Mouse (Mus musculus): ENCODE results near the gene Ppp6r3.

Gene Ppp6r3

GRCm38 (mm10) chr19:3471218-3471617 lies 104.3 kb downstream of the Ppp6r3 start:
- H3K27me3 ChIP-seq (ENCODE audit: insufficient read depth, low read length): no peaks in the 10 kb centered on the region
- no peak overlapping the region for H3K4me3 ChIP-seq (replicated peaks; ENCODE audit: low read length)
- TF ChIP-seq POU5F1 (IDR thresholded peaks at IDR 0.05; ENCODE audit: borderline replicate concordance, low read length) (no peak), CTCF (conservative IDR thresholded peaks at IDR 0.05; ENCODE audit: low read length) (no peak), NANOG (IDR thresholded peaks at IDR 0.05; ENCODE audit: borderline replicate concordance, low read length) (no peak)
- H3K9me3 ChIP-seq (ENCODE audit: low read length): no peaks in the 10 kb centered on the region
- peaks cover 98% of the 10 kb centered on the region for H3K36me3 ChIP-seq (ENCODE audit: insufficient read depth, low read length)
- no peaks in the 10 kb centered on the region for H3K4me1 ChIP-seq (replicated peaks; ENCODE audit: low read depth, low read length)

GRCm38 (mm10) chr19:3467574-3467973 lies 108.0 kb downstream of the Ppp6r3 start:
- peaks cover 100% of the 10 kb centered on the region for H3K36me3 ChIP-seq (ENCODE audit: insufficient read depth, low read length)
- H3K9me3 ChIP-seq (ENCODE audit: low read length): no peaks in the 10 kb centered on the region
- TF ChIP-seq NANOG (IDR thresholded peaks at IDR 0.05; ENCODE audit: borderline replicate concordance, low read length) (no peak), POU5F1 (IDR thresholded peaks at IDR 0.05; ENCODE audit: borderline replicate concordance, low read length) (no peak), CTCF (conservative IDR thresholded peaks at IDR 0.05; ENCODE audit: low read length) (no peak)
- no peaks in the 10 kb centered on the region for H3K4me1 ChIP-seq (replicated peaks; ENCODE audit: low read depth, low read length)
- H3K27me3 ChIP-seq (ENCODE audit: insufficient read depth, low read length): no peaks in the 10 kb centered on the region
- no peak overlapping the region for H3K4me3 ChIP-seq (replicated peaks; ENCODE audit: low read length)

- no peak for TF ChIP-seq CTCF (conservative IDR thresholded peaks at IDR 0.05; ENCODE audit: low read length)
- TF ChIP-seq POU5F1 (IDR thresholded peaks at IDR 0.05; ENCODE audit: borderline replicate concordance, low read length): no peak
- TF ChIP-seq NANOG (IDR thresholded peaks at IDR 0.05; ENCODE audit: borderline replicate concordance, low read length): no peak
- H3K27me3 ChIP-seq (ENCODE audit: insufficient read depth, low read length): no peaks in the 10 kb centered on the region
- H3K4me1 ChIP-seq (replicated peaks; ENCODE audit: low read depth, low read length): peaks cover 8% of the 10 kb centered on the region; the same call in 1 of the 2 replicates
- H3K9me3 ChIP-seq (ENCODE audit: low read length): no peaks in the 10 kb centered on the region
- no peak overlapping the region for H3K4me3 ChIP-seq (replicated peaks; ENCODE audit: low read length)
- peaks cover 100% of the 10 kb centered on the region for H3K36me3 ChIP-seq (ENCODE audit: insufficient read depth, low read length)
Measured at GRCm38 (mm10) chr19:3459986-3460385, 115.6 kb downstream of the Ppp6r3 start.

- Histone ChIP-seq H3K4me3 (replicated peaks; ENCODE audit: low read length) (no peak overlapping the region), H3K4me1 (replicated peaks; ENCODE audit: low read depth, low read length) (peaks cover 8% of the 10 kb centered on the region; the same call in 1 of the 2 replicates), H3K27me3 (ENCODE audit: insufficient read depth, low read length) (no peaks in the 10 kb centered on the region), H3K9me3 (ENCODE audit: low read length) (no peaks in the 10 kb centered on the region), H3K36me3 (ENCODE audit: insufficient read depth, low read length) (peaks cover 100% of the 10 kb centered on the region)
- TF ChIP-seq CTCF (conservative IDR thresholded peaks at IDR 0.05; ENCODE audit: low read length): no peak
- TF ChIP-seq NANOG (IDR thresholded peaks at IDR 0.05; ENCODE audit: borderline replicate concordance, low read length): no peak
- no peak for TF ChIP-seq POU5F1 (IDR thresholded peaks at IDR 0.05; ENCODE audit: borderline replicate concordance, low read length)
Measured at GRCm38 (mm10) chr19:3458331-3459099, 117.0 kb downstream of the Ppp6r3 start.

GRCm38 (mm10) chr19:3457700-3458099 lies 117.8 kb downstream of the Ppp6r3 start:
- Histone ChIP-seq H3K4me1 (replicated peaks; ENCODE audit: low read depth, low read length) (peaks cover 8% of the 10 kb centered on the region; the same call in 1 of the 2 replicates), H3K4me3 (replicated peaks; ENCODE audit: low read length) (no peak overlapping the region), H3K27me3 (ENCODE audit: insufficient read depth, low read length) (no peaks in the 10 kb centered on the region), H3K9me3 (ENCODE audit: low read length) (no peaks in the 10 kb centered on the region), H3K36me3 (ENCODE audit: insufficient read depth, low read length) (peaks cover 100% of the 10 kb centered on the region)
- no peak for TF ChIP-seq NANOG (IDR thresholded peaks at IDR 0.05; ENCODE audit: borderline replicate concordance, low read length)
- TF ChIP-seq POU5F1 (IDR thresholded peaks at IDR 0.05; ENCODE audit: borderline replicate concordance, low read length): no peak
- no peak for TF ChIP-seq CTCF (conservative IDR thresholded peaks at IDR 0.05; ENCODE audit: low read length)

GRCm38 (mm10) chr19:3451649-3452048 lies 123.9 kb downstream of the Ppp6r3 start:
- 0 out of 2 replicates have a peak, but pooled peaks cover 3% of the 10 kb centered on the region for H3K27me3 ChIP-seq (ENCODE audit: insufficient read depth, low read length)
- no peak for TF ChIP-seq POU5F1 (IDR thresholded peaks at IDR 0.05; ENCODE audit: borderline replicate concordance, low read length)
- no peak for TF ChIP-seq NANOG (IDR thresholded peaks at IDR 0.05; ENCODE audit: borderline replicate concordance, low read length)
- TF ChIP-seq CTCF (conservative IDR thresholded peaks at IDR 0.05; ENCODE audit: low read length): no peak
- H3K36me3 ChIP-seq (ENCODE audit: insufficient read depth, low read length): peaks cover 39% of the 10 kb centered on the region
- no peaks in the 10 kb centered on the region for H3K9me3 ChIP-seq (ENCODE audit: low read length)
- peaks cover 12% of the 10 kb centered on the region for H3K4me1 ChIP-seq (replicated peaks; ENCODE audit: low read depth, low read length)
- H3K4me3 ChIP-seq (replicated peaks; ENCODE audit: low read length): no peak overlapping the region

GRCm38 (mm10) chr19:3451170-3451569 lies 124.4 kb downstream of the Ppp6r3 start:
- Histone ChIP-seq H3K9me3 (ENCODE audit: low read length) (no peaks in the 10 kb centered on the region), H3K36me3 (ENCODE audit: insufficient read depth, low read length) (peaks cover 35% of the 10 kb centered on the region), H3K4me1 (replicated peaks; ENCODE audit: low read depth, low read length) (peaks cover 12% of the 10 kb centered on the region), H3K27me3 (ENCODE audit: insufficient read depth, low read length) (0 out of 2 replicates have a peak, but pooled peaks cover 3% of the 10 kb centered on the region), H3K4me3 (replicated peaks; ENCODE audit: low read length) (no peak overlapping the region)
- TF ChIP-seq CTCF (conservative IDR thresholded peaks at IDR 0.05; ENCODE audit: low read length) (peak; percentile 87), NANOG (IDR thresholded peaks at IDR 0.05; ENCODE audit: borderline replicate concordance, low read length) (no peak)

- peaks cover 12% of the 10 kb centered on the region for H3K4me1 ChIP-seq (replicated peaks; ENCODE audit: low read depth, low read length)
- peaks cover 30% of the 10 kb centered on the region for H3K36me3 ChIP-seq (ENCODE audit: insufficient read depth, low read length)
- no peak for TF ChIP-seq CTCF (conservative IDR thresholded peaks at IDR 0.05; ENCODE audit: low read length)
- no peak for TF ChIP-seq NANOG (IDR thresholded peaks at IDR 0.05; ENCODE audit: borderline replicate concordance, low read length)
- no peak for TF ChIP-seq POU5F1 (IDR thresholded peaks at IDR 0.05; ENCODE audit: borderline replicate concordance, low read length)
- no peak overlapping the region for H3K4me3 ChIP-seq (replicated peaks; ENCODE audit: low read length)
- H3K9me3 ChIP-seq (ENCODE audit: low read length): no peaks in the 10 kb centered on the region
- H3K27me3 ChIP-seq (ENCODE audit: insufficient read depth, low read length): 0 out of 2 replicates have a peak, but pooled peaks cover 3% of the 10 kb centered on the region
Measured at GRCm38 (mm10) chr19:3450714-3451113, 124.8 kb downstream of the Ppp6r3 start.

Measured in E14TG2a.4 (cell line).